Mouse (Mus musculus) heart, embryonic 15.5 days (tissue): ENCODE data around the gene Urm1. TPM values are rescaled to one million over a fixed set of nuclear protein-coding genes. Genes with fewer than 3 reads are reported as not detected.

Experiments used
- microRNA-seq: library from miRNA; unstranded; fragments of <30 nt; microRNA quantifications from one replicate; pipeline ENCODE4, GENCODE M21; 2016
- polyA plus RNA-seq: library from polyadenylated mRNA; unstranded; fragments of >200 nt; fragmentation: Nextera tagmentation; extraction: Ambion mirVana; gene quantifications from 2 replicates; pipeline ENCODE4 v1.2.1, GENCODE M21; 2015

Gene Urm1
- polyA plus RNA-seq, 1 experiment from 2014 or later, result 13.0 TPM

Small RNA genes lying within 50 kb of the gene (microRNA-seq; reads per million reads assigned to microRNA genes)
- gene Mir219a-2 (not detected), gene Mir219b (not detected)

Other genes with a start within 250 kb of the Urm1 start
- 11.6 and 15.5 TPM in 2 replicates for gene Rapgef1, start 200.4 kb upstream of the Urm1 start, polyA plus RNA-seq
- gene Gm13420, start 68.4 kb upstream of the Urm1 start, polyA plus RNA-seq, result not detected in 2 replicates
- not detected in 2 replicates for gene Gm13547, start 60.8 kb upstream of the Urm1 start, polyA plus RNA-seq
- 22.9 and 28.7 TPM in 2 replicates for gene Coq4, start 32.6 kb upstream of the Urm1 start, polyA plus RNA-seq
- 21.0 and 29.8 TPM in 2 replicates for gene Trub2, start 31.6 kb upstream of the Urm1 start, polyA plus RNA-seq
- gene Slc27a4, start 17.4 kb upstream of the Urm1 start, polyA plus RNA-seq, result 9.7 and 12.6 TPM in 2 replicates
- 17.9 and 24.4 TPM in 2 replicates for gene Cercam, start 49.1 kb downstream of the Urm1 start, polyA plus RNA-seq
- 42.4 and 45.2 TPM in 2 replicates for gene Odf2, start 69.1 kb downstream of the Urm1 start, polyA plus RNA-seq
- 34.2 and 41.2 TPM in 2 replicates for gene Gle1, start 115.4 kb downstream of the Urm1 start, polyA plus RNA-seq
- 81.7 and 104 TPM in 2 replicates for gene Sptan1, start 145.5 kb downstream of the Urm1 start, polyA plus RNA-seq
- 18.7 and 25.0 TPM in 2 replicates for gene Wdr34, start 228.8 kb downstream of the Urm1 start, polyA plus RNA-seq
- gene Set, start 237.3 kb downstream of the Urm1 start, polyA plus RNA-seq, result 194 and 206 TPM in 2 replicates